Mouse (Mus musculus) embryonic fibroblast, embryonic 13.5 days (primary cell): ENCODE data around the gene Cul7. TPM values are rescaled to one million over a fixed set of nuclear protein-coding genes. Genes with fewer than 3 reads are reported as not detected.
A peak's percentile ranks its signal among the peaks of the same experiment; 100 is the strongest.

Source experiments
- H3K27ac ChIP-seq: 2 replicates; pipeline ENCODE4 v1.5.1; 2012; ENCODE audit warnings: low read length, control low read depth, inconsistent platforms; ENCODE audit not compliant: insufficient read depth
- H3K4me1 ChIP-seq: 2 replicates; pipeline ENCODE4 v1.6.1; 2011; ENCODE audit warnings: low read length; ENCODE audit not compliant: control insufficient read depth, insufficient read depth
- H3K4me3 ChIP-seq: 2 replicates; pipeline ENCODE4 v1.5.1; 2011; ENCODE audit warnings: mild to moderate bottlenecking, control low read depth, low read length; ENCODE audit not compliant: insufficient read depth
- CTCF ChIP-seq: IDR thresholded peaks from 2 replicates; pipeline ENCODE4 v1.5.1; 2011; ENCODE audit warnings: mild to moderate bottlenecking, control low read depth, low read length, moderate library complexity, borderline replicate concordance; ENCODE audit not compliant: insufficient read depth
- POLR2A ChIP-seq: IDR thresholded peaks from 2 replicates; pipeline ENCODE4 v1.6.1; 2011; ENCODE audit warnings: low read depth, mild to moderate bottlenecking, control low read depth, low read length, moderate library complexity
- polyA plus RNA-seq: library from polyadenylated mRNA; stranded (reverse); fragments of >200 nt; gene quantifications from 2 replicates; pipeline ENCODE4 v1.2.4, GENCODE M21; 2011; ENCODE audit warnings: low read depth; ENCODE audit not compliant: missing spikeins, insufficient read length

Gene Cul7
- polyA plus RNA-seq, 1 experiment: 63.6 TPM

GRCm38 (mm10) chr17:46645561-46646321 lies 4.4 kb upstream of the Cul7 start, which contains the start of the genes Klc4 and Mrpl2:
TSS of gene Klc4 (minus strand) at chr17:46646022.
TSS of gene Mrpl2 (plus strand) at chr17:46646229.
- Histone ChIP-seq H3K4me3 (peak within 1 kb of the TSS; percentile 76), H3K4me1 (peaks cover 8% of the 10 kb centered on the region; the same call in 1 of the 2 replicates), H3K27ac (0 out of 2 replicates have a peak within 1 kb of the TSS, but pooled peaks have one; percentile 16)
- TF ChIP-seq POLR2A (peak; percentile 79), CTCF (no peak)

GRCm38 (mm10) chr17:46646322-46646662 lies 3.8 kb upstream of the Cul7 start:
- no peak for TF ChIP-seq CTCF
- TF ChIP-seq POLR2A: no peak
- H3K4me3 ChIP-seq: peak overlapping the region; percentile 76
- H3K4me1 ChIP-seq: peaks cover 8% of the 10 kb centered on the region; the same call in 1 of the 2 replicates
- H3K27ac ChIP-seq: no peak overlapping the region

GRCm38 (mm10) chr17:46647279-46647678 lies 2.9 kb upstream of the Cul7 start:
- H3K27ac ChIP-seq: no peak overlapping the region
- no peak for TF ChIP-seq POLR2A
- no peak for TF ChIP-seq CTCF
- peak overlapping the region; percentile 76; the same call in 1 of the 2 replicates for H3K4me3 ChIP-seq
- H3K4me1 ChIP-seq: peaks cover 8% of the 10 kb centered on the region

- H3K4me1 ChIP-seq: peaks cover 8% of the 10 kb centered on the region
- H3K4me3 ChIP-seq: no peak overlapping the region
- no peak overlapping the region for H3K27ac ChIP-seq
- TF ChIP-seq POLR2A (no peak), CTCF (no peak)
Observed at GRCm38 (mm10) chr17:46648436-46648835, 1.7 kb upstream of the Cul7 start.

GRCm38 (mm10) chr17:46649811-46650210 lies 326 bp upstream of the Cul7 start:
- Histone ChIP-seq H3K4me1 (peaks cover 4% of the 10 kb centered on the region), H3K4me3 (peak overlapping the region; percentile 19), H3K27ac (peak overlapping the region; percentile 90)
- no peak; the same call in 1 of the 2 replicates for TF ChIP-seq POLR2A
- TF ChIP-seq CTCF: no peak

GRCm38 (mm10) chr17:46651292-46651691 lies 1.2 kb downstream of the Cul7 start:
- Histone ChIP-seq H3K4me3 (peak overlapping the region; percentile 44), H3K4me1 (peaks cover 4% of the 10 kb centered on the region)
- TF ChIP-seq POLR2A (peak; percentile 41), CTCF (no peak)

GRCm38 (mm10) chr17:46651755-46652547 lies 1.8 kb downstream of the Cul7 start:
- no peak for TF ChIP-seq POLR2A
- TF ChIP-seq CTCF: no peak
- Histone ChIP-seq H3K4me3 (peak overlapping the region; percentile 44), H3K27ac (no peak overlapping the region), H3K4me1 (peaks cover 2% of the 10 kb centered on the region)

More at GRCm38 (mm10) chr17:46651292-46651691, 1.2 kb downstream of the Cul7 start:
- H3K27ac ChIP-seq: peak overlapping the region; percentile 90; the same call in 1 of the 2 replicates

- TF ChIP-seq CTCF: no peak
- TF ChIP-seq POLR2A: no peak
- Histone ChIP-seq H3K4me3 (no peak overlapping the region), H3K27ac (no peak overlapping the region), H3K4me1 (no peaks in the 10 kb centered on the region; the same call in 1 of the 2 replicates)
Observed at GRCm38 (mm10) chr17:46656054-46656453, 5.9 kb downstream of the Cul7 start.

GRCm38 (mm10) chr17:46661351-46661750 lies 11.2 kb downstream of the Cul7 start:
- TF ChIP-seq POLR2A (no peak), CTCF (no peak)
- Histone ChIP-seq H3K4me3 (no peak overlapping the region), H3K4me1 (no peaks in the 10 kb centered on the region), H3K27ac (no peak overlapping the region)

- H3K4me1 ChIP-seq: no peaks in the 10 kb centered on the region
- no peak overlapping the region for H3K4me3 ChIP-seq
- TF ChIP-seq CTCF (no peak), POLR2A (no peak)
Observed at GRCm38 (mm10) chr17:46661981-46662380, 11.8 kb downstream of the Cul7 start.

More at GRCm38 (mm10) chr17:46661981-46662380, 11.8 kb downstream of the Cul7 start:
- no peak overlapping the region for H3K27ac ChIP-seq
